Mouse (Mus musculus) WW6 (cell line): Measurements from ENCODE around the gene Rgmb.
A peak's percentile ranks its signal among the peaks of the same experiment; 100 is the strongest.

Experiments used
- DNase-seq: peaks from one replicate; pipeline ENCODE4 v3.0.0-alpha.2; 2013; ENCODE audit warnings: low read depth, low spot score

Gene Rgmb

DNA sequence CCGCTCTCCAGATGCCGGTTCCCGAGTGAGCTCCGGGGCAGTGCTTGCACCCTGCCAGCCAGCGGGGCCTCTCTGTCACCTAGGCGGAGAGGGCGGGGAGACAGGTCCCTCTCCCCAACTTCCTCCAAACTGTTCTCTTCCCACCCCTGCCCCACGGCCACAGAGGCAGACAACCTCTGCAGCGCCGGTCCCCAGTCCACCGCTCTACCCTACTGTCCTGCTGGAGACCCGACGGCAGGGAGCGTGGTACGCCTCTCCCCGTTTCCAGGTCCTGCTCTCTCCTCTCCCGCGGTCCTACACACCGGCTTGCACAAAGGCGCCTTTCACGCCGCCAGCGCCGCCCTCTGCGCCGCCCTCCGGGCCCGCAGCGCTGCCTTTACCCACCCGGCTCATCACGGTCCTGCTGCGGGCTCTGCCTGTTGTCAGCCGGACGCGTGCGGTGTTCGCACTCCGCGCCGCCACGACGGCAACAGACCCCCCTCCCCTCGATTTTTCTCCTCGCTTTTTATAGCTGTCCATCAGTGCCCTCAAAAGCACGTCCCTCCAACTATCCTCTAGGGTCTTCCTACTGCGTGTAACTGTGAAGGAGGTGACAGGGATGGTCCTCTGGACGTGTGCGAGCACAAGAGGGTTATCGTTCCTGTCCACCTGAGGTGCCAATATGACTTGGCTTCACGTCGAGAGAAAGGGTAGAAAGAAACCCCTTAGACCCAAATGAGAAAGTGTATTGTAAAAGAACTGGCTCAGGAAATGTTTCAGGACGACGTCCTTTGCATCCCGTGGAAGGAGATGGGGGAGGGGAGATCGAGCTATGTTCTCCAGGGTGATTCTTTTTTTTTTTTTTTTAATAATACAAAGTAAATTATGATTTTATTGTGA is at the start of gene Rgmb:
Gene Rgmb, minus strand, starts transcription at position 274 of the 879 bp plus-strand sequence.
- DNase-seq: peak; percentile 18

- DNase-seq: no peak
Observed at GRCm38 (mm10) chr17:15874765-15875164, 43.9 kb upstream of the Rgmb start.

GRCm38 (mm10) chr17:15872093-15872492 is 41.3 kb upstream of the Rgmb start:
- DNase-seq: no peak

- DNase-seq: no peak
Observed at GRCm38 (mm10) chr17:15865249-15865648, 34.4 kb upstream of the Rgmb start.

DNA sequence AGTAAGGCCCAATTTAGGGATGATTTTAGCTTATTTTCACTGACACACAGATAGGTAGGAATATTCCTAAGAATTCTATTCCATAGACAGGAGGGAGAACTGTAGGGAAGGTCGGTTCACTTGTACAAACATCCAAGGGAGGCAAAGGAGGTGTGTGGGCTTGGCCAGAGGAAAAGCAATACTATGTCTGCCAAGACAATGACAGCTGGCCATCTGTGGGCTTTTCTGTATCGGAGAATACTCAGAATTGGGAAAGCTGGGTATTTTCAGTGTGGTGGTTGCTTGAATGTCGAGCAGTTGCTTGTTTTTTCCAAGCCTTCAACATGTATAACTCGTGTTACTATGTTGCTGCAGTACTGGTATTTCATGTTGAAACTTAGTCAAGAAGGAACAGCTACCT is 31.5 kb upstream of the Rgmb start:
- no peak for DNase-seq

- no peak for DNase-seq
Observed at GRCm38 (mm10) chr17:15853121-15853520, 22.3 kb upstream of the Rgmb start.

DNA sequence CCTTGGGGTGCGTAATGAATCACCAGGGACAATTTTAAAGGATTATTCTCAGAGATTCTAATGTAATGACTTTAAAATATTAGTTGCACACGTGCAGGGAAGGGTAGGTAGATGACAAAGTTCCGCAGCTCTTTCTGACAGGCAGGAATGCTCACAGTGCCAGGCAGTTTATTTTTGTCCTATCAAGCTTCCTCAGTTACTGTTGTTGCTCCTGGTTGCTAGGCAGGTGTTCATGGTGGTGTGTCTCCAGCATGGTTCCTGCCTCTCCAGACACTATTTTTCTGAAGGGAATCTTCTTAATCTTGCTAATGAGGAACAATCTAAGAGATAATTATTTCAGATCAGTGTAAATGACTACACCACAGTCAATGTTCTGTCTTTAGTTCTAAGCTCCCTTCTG is 19.7 kb upstream of the Rgmb start:
- DNase-seq: no peak

GRCm38 (mm10) chr17:15841425-15841824 is 10.6 kb upstream of the Rgmb start:
- DNase-seq: no peak

DNA sequence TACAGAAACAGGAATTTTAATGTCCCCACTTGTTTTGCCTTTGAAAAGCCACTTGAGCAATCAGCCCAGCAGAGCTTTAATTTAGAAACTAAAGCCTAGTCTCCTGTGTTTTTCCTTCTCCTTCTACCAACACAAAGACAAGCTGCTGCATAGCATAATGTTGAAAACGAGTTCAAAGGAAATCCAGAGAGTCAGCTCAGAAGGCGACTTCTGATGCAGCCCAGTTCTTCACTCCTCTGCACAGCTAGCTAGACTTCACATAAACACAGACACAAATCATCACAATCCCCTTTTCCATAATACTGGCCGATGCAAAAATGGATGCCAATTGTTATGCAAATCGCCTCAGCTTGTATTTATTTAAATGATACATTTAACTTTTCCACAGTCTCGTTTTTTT is 1.6 kb upstream of the Rgmb start:
- no peak for DNase-seq

- no peak for DNase-seq
Observed at GRCm38 (mm10) chr17:15831810-15832209, 971 bp upstream of the Rgmb start.

- DNase-seq: no peak
Observed at GRCm38 (mm10) chr17:15830171-15830765, 571 bp downstream of the Rgmb start.

- no peak for DNase-seq
Observed at GRCm38 (mm10) chr17:15829198-15830170, 1.4 kb downstream of the Rgmb start.

GRCm38 (mm10) chr17:15828131-15828917 is 2.5 kb downstream of the Rgmb start:
- DNase-seq: no peak

DNA sequence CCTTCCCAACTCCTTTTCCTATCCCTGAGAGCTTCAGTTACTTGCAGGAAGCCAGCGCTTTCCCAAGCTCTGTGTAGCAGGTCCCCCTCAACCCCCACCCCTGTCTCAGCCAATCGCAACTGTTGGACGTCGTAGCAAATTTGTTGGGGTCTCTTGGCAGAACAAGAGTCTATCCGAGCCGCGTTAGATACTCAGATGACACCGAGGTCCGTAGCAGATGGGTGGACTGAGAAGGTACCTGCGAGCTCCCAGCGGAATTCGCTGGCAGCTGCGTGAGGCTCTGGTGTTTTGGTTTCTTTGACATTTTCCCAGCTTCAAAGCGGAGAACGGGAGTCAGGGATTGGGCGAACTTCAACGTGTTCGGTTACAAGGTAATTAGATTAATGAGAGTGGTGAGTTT is 3.9 kb downstream of the Rgmb start:
- no peak for DNase-seq

DNA sequence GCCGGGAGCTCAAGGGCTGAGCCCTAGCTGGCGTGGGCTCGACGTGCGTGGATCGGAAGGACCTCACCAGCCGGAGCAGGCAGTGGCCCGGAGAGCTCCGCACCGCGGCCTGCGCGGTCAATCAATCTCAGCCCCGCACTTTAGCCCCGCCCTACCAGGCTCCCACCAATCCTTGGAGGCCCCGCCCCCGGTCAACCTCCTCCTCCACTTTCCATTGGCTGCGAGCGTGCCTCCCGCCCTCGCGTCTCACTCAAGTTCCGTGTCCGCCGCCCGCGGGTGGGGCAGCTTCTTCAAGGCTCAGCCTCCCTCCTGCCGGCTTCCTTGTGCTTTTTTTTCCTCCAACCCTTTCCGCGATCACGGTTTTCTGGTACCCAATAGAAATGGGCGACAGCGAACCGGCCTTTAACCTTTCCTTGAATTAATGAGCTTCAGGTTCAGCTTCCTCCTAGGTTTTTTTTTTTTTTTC is 4.4 kb downstream of the Rgmb start:
- peak; percentile 94 for DNase-seq

DNA sequence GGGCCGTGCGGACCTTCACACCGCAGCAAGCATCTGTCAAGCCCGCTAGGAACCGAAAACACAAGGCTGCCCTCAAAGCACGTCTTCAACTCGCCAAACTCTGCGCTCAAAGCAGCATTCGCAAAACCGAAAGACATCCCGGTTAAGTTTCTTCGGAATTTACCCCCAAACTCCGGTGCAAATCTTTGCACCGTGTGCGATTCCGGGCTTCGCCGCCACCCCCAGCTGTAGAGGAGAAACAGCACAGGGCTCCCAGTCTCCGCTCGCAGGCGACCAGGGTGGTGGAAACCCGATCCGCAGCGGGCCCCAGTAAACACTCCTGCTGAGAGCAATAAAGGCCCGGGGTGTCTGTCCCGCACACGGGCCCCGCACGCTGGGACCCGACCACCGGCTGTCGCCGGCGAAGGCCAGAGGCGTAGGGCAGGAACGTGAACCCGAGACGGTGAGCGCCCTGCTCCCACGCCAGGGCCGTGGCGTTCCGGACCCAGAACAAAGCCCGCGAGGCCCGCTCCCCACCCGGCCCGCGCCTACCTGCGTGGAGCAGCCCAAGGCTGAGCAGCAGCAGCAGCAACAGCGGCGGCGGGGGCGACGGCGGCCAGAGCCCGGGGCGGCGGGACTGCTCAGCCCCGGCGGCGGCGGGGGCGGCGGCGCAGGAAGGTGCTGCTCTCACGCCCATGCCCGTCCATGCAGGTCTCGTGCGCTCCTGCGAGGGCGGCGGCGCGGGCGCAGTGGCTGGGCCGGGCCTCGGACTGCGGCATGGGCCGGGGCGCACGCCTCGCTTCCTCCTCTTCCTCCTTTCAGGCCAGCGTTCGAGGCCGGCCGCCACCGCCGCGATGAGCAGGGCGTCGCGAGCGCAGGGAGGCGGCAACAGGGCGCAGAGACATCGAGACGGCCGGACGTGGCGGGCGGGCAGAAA is 5.1 kb downstream of the Rgmb start:
- DNase-seq: no peak

GRCm38 (mm10) chr17:15824854-15825253 is 6.0 kb downstream of the Rgmb start:
- no peak for DNase-seq

GRCm38 (mm10) chr17:15824337-15824736 is 6.5 kb downstream of the Rgmb start:
- DNase-seq: no peak

- DNase-seq: no peak
Observed at GRCm38 (mm10) chr17:15823838-15824237, 7.0 kb downstream of the Rgmb start.

DNA sequence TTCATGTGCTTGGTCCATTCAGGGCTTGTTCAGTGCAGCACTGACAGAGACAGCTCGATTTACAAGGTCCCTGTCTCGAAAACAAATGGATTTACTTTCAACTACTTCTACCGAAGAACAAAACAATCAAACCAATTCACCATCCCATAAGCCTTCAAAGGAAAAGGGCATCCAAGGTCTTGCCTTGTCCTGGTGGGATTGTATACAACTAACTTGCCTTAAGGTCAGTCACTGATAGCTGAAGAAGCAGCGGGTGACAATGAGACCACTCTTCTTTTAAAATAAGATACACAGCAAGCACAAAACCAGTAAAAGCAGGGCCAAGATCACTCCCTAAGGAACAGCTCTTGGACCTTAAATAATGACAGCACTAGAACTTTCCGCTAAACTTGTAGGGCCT is 7.6 kb downstream of the Rgmb start:
- DNase-seq: no peak
